Mouse (Mus musculus) midbrain, embryonic 10.5 days (tissue): ENCODE measurements around the gene Zfp706. TPM values are rescaled to one million over a fixed set of nuclear protein-coding genes. Genes with fewer than 3 reads are reported as not detected.
A peak's percentile ranks its signal among the peaks of the same experiment; 100 is the strongest.

Source experiments
- DNase-seq: peaks from one replicate; pipeline ENCODE4 v3.0.0-alpha.2; 2017; ENCODE audit warnings: low spot score
- H3K27ac ChIP-seq: fragments of 300-500 bp; sonication (generic); replicated peaks from 2 replicates; pipeline ENCODE4 v1.5.1; 2016; ENCODE audit warnings: mild to moderate bottlenecking
- H3K27me3 ChIP-seq: fragments of 300-500 bp; sonication (generic); 2 replicates; pipeline ENCODE4 v1.6.1; 2016; ENCODE audit warnings: low read depth, mild to moderate bottlenecking; ENCODE audit not compliant: poor library complexity, severe bottlenecking
- H3K36me3 ChIP-seq: fragments of 300-500 bp; sonication (generic); 2 replicates; pipeline ENCODE4 v1.6.1; 2016; ENCODE audit warnings: mild to moderate bottlenecking, moderate library complexity
- H3K4me1 ChIP-seq: fragments of 300-500 bp; sonication (generic); 2 replicates; pipeline ENCODE4 v1.6.1; 2016
- H3K4me3 ChIP-seq: fragments of 300-500 bp; sonication (generic); 2 replicates; pipeline ENCODE4 v1.5.1; 2016; ENCODE audit warnings: mild to moderate bottlenecking, moderate library complexity
- H3K9me3 ChIP-seq: fragments of 300-500 bp; sonication (generic); replicated peaks from 2 replicates; pipeline ENCODE4 v1.6.1; 2016; ENCODE audit warnings: mild to moderate bottlenecking
- WGBS: fragments of 180-500 bp; shearing (Covaris S2); methylation state at CpG from one replicate; pipeline ENCODE4 v1.1.7; 2016; 5-methylcytosine and 5-hydroxymethylcytosine counted together
- polyA plus RNA-seq: library from polyadenylated mRNA; unstranded; fragments of >200 nt; fragmentation: Nextera tagmentation; extraction: Ambion mirVana; gene quantifications from 2 replicates; pipeline ENCODE4 v1.2.1, GENCODE M21; 2016

The Zfp706 gene
- polyA plus RNA-seq, 1 experiment from 2014 or later: 502 TPM

- peak overlapping the region; percentile 81 for H3K27ac ChIP-seq
- DNase-seq: no peak
- H3K27me3 ChIP-seq: no peaks in the 10 kb centered on the region
- H3K9me3 ChIP-seq: no peaks in the 10 kb centered on the region
- H3K4me1 ChIP-seq: peaks cover 32% of the 10 kb centered on the region
- H3K4me3 ChIP-seq: peak overlapping the region; percentile 46
- WGBS: 61% methylated on average over 1 of the region's 1 CpGs
- H3K36me3 ChIP-seq: no peaks in the 10 kb centered on the region
Measured at GRCm38 (mm10) chr15:36968295-36968694, 39.3 kb downstream of the Zfp706 start.

GRCm38 (mm10) chr15:36967381-36968211 lies 40.0 kb downstream of the Zfp706 start:
- H3K27me3 ChIP-seq: no peaks in the 10 kb centered on the region
- peak; percentile 75 for DNase-seq
- peak overlapping the region; percentile 46 for H3K4me3 ChIP-seq
- 31% methylated on average over 24 of the region's 24 CpGs for WGBS
- peaks cover 29% of the 10 kb centered on the region for H3K4me1 ChIP-seq
- no peaks in the 10 kb centered on the region for H3K9me3 ChIP-seq
- no peaks in the 10 kb centered on the region for H3K36me3 ChIP-seq
- peak overlapping the region; percentile 81 for H3K27ac ChIP-seq

GRCm38 (mm10) chr15:36966940-36967339 lies 40.6 kb downstream of the Zfp706 start:
- H3K4me1 ChIP-seq: peaks cover 27% of the 10 kb centered on the region
- H3K4me3 ChIP-seq: peak overlapping the region; percentile 46
- no peak for DNase-seq
- no peaks in the 10 kb centered on the region for H3K36me3 ChIP-seq
- peak overlapping the region; percentile 81 for H3K27ac ChIP-seq
- WGBS: 42% methylated on average over 7 of the region's 7 CpGs
- H3K9me3 ChIP-seq: no peaks in the 10 kb centered on the region
- H3K27me3 ChIP-seq: no peaks in the 10 kb centered on the region

DNA sequence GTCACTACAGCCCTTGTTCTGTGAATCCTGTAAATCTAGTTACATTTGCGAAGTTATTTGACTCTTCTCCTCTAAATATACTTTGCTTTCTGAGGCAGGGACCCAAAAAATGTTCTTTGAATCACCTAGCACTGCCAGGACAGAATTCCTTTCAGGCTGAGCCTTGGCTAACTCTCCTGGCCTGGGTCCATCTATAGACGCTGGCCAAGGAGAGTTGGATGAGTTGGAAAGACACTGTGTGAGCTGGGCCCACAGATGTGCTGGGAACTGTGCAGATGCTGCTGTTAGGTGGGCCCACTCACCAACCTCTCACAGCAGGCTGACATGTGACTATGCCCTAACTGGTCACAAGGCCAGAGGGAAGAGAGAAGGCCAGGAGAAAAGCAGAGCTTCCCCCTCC lies 41.1 kb downstream of the Zfp706 start:
- DNase-seq: no peak
- peak overlapping the region; percentile 81 for H3K27ac ChIP-seq
- H3K27me3 ChIP-seq: no peaks in the 10 kb centered on the region
- peaks cover 27% of the 10 kb centered on the region for H3K4me1 ChIP-seq
- no peaks in the 10 kb centered on the region for H3K36me3 ChIP-seq
- 76% methylated on average over 2 of the region's 2 CpGs for WGBS
- no peak overlapping the region for H3K4me3 ChIP-seq
- H3K9me3 ChIP-seq: no peaks in the 10 kb centered on the region

DNA sequence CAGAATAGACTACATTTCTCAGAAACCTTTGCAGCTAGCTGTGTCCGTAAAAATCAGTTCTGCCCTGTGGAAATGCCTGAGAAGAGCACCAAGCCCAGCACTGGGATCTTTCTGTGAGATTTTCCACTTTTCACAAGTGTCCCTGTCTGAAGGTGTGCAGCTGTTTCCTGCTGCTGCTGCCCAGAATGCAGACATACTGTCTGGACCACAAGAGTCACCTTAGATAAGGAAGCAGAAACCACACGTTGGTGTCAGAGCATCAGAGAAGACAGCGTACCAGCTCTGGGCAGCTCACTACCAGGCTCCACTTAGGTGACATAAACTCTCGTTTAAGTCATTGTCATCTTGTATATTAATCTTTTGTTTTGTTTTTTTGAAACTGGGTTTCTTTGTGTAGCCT lies 41.8 kb downstream of the Zfp706 start:
- Histone ChIP-seq H3K27me3 (no peaks in the 10 kb centered on the region), H3K4me1 (peaks cover 27% of the 10 kb centered on the region), H3K36me3 (no peaks in the 10 kb centered on the region), H3K9me3 (no peaks in the 10 kb centered on the region), H3K4me3 (no peak overlapping the region), H3K27ac (no peak overlapping the region)
- DNase-seq: no peak
- WGBS: 90% methylated on average over 4 of the region's 4 CpGs

DNA sequence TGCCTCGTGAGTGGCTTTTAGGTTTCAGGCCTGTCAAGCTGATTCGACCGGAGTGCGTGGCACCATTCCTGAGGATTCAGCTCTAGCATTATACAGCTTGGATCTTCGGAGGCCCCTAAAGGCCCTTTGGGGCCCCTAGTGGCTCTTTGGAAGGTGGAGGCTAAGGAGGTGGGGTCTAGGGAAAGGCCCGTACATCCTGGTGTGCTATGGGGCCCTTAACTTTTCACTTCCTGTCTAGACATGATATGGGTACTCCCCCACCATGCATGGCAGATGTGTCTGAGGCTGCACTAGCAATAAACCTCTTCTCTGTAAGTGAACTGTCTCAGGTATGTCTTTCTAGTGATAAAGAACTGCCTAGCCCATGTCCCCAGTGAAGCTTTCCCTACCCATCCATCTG lies 44.6 kb downstream of the Zfp706 start:
- DNase-seq: no peak
- Histone ChIP-seq H3K4me1 (peaks cover 21% of the 10 kb centered on the region), H3K4me3 (no peak overlapping the region), H3K27me3 (no peaks in the 10 kb centered on the region), H3K27ac (no peak overlapping the region), H3K36me3 (no peaks in the 10 kb centered on the region), H3K9me3 (no peaks in the 10 kb centered on the region)
- WGBS: 95% methylated on average over 6 of the region's 6 CpGs

DNA sequence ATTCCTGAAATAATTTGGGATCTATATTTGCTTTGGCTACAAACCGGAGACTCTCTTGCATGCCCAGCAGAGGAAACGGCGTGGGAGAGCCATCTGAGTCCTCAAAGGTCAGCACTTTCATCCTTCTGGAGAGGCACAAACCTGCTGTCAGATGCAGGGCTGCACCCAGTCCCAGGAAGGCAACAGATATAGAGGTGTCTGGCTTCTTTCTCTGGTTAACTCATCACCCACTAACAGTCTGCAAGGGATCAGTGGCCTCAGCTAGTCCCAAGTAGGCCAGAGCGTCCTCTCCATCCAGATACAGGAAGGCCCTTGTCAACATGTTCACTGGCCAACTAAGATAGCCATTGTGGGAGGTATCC lies 46.7 kb downstream of the Zfp706 start:
- WGBS: 90% methylated on average over 4 of the region's 4 CpGs
- 0 out of 2 replicates have a peak overlapping the region, but pooled peaks have one; percentile 13 for H3K27ac ChIP-seq
- H3K9me3 ChIP-seq: no peaks in the 10 kb centered on the region
- H3K4me1 ChIP-seq: peaks cover 5% of the 10 kb centered on the region
- H3K4me3 ChIP-seq: no peak overlapping the region
- no peaks in the 10 kb centered on the region for H3K27me3 ChIP-seq
- H3K36me3 ChIP-seq: no peaks in the 10 kb centered on the region
- DNase-seq: no peak

DNA sequence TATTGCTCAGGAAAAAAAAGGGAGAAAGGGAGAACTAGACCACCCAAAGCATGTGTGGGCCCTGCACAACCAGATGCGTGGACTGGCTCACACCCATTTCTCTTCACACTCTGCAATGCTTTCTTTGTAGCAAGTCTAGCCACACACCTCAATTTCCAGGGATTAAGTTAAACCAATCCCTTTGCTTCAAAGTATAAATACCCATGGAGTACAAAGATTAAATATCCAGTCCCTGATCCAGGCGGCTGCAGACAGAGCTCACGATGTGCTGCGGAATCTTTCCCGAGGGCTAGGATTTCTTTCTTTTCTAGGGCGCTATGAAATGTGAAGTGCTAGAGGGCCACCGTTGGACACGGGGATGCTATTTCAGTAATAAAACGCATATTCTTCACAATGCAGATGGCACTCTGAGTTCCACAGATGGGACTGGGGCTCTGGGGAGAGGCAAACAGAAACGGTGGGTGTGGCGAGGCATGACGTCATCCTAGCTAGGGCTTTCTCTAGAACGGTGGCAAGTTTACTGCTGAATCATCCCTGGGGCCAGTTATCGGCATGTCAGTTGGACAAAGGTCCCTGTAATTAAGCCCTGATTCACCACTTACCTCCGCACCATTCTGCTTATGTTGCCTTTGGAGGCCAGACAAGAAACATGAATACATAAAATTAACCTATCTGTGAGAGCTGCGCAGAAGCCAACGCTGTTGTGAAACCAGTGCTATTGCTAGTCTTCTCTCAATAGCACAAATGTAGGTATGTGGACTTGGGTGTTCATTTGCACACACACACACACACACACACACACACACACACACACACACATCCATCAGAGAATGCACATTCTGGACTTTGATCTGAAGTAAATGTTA lies 47.3 kb downstream of the Zfp706 start:
- H3K4me1 ChIP-seq: peaks cover 5% of the 10 kb centered on the region
- 0 out of 2 replicates have a peak overlapping the region, but pooled peaks have one; percentile 1 for H3K27ac ChIP-seq
- H3K36me3 ChIP-seq: no peaks in the 10 kb centered on the region
- H3K27me3 ChIP-seq: no peaks in the 10 kb centered on the region
- 84% methylated on average over 17 of the region's 17 CpGs for whole genome bisulfite sequencing
- no peaks in the 10 kb centered on the region for H3K9me3 ChIP-seq
- DNase-seq: no peak
- no peak overlapping the region for H3K4me3 ChIP-seq

DNA sequence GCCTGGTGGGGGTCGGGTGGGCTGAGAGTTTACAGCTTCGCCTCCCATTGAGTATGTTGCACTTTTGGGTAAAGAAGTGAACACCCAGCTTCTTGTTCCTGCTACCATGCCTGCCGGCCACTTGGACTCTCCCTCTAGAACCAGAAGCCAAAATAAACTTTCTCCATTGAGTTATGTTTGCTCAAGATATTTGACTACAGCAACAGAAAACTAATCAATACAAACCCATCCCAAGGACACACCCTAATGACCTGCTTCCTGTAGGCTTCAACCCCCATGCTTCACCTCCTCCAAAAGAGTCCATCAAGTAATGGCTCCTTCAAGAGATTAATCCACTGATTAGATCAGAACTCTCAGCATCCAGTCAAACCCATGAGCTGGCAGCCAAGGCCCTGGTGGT lies 51.4 kb downstream of the Zfp706 start:
- Histone ChIP-seq H3K36me3 (no peaks in the 10 kb centered on the region), H3K4me3 (no peak overlapping the region), H3K9me3 (no peaks in the 10 kb centered on the region), H3K27ac (no peak overlapping the region), H3K4me1 (peaks cover 5% of the 10 kb centered on the region), H3K27me3 (peaks cover 4% of the 10 kb centered on the region)
- WGBS: 92% methylated on average over 3 of the region's 3 CpGs
- DNase-seq: no peak

DNA sequence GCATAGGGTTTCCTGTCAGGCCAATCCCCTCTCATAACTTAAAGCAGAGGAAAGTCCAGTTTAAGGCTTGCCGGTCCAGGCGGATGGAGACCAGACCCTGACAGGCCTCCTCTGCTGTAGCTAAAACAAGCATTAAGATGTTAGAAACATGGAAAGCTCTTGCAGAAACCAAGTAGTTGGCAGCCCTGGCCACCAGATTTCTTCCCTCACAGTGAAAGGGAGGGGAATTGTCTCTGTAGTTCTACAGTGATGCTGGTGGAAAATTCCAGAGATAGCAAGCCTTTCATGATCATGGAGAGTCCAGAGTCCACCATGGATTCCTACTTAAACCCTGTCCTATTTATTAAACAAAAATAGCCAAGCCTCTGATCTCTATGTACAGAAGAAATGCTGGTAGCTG lies 57.3 kb downstream of the Zfp706 start:
- 95% methylated on average over 2 of the region's 2 CpGs for WGBS
- no peaks in the 10 kb centered on the region for H3K9me3 ChIP-seq

DNA sequence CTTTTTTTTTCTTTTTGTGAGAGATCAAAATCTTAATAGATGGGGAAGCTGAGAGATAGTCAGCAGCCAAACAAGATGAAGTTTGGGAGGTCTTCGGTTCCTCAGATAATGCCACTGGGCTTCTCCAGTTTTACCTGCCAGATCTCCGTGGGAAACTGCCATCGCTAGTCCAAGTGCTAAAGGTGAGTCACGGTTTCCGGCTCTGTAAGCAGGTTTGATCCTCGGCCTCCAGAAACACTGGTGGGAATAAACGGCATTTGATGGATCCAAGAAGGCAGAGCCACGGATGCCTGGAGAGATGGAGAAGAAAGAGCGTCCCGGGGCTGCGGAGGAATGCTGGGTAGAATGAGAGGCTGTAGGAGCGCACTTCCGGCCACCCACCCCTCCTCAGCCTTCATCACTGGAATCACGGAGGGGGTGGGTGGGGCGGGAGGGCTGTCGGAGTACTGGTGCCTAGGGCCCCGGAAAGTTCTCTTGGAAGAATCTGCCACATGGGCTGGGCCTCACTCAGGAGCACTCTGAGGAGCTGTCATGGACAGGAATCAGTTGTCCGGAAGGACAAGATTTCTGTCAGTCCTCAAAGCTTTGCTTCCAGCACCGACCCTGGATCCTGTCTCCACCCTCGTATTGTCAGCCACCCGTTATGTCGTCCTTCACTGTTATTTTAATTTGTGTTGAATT lies 58.6 kb downstream of the Zfp706 start:
- Histone ChIP-seq H3K27ac (no peak overlapping the region), H3K9me3 (no peaks in the 10 kb centered on the region), H3K4me1 (peaks cover 18% of the 10 kb centered on the region), H3K27me3 (no peaks in the 10 kb centered on the region), H3K4me3 (no peak overlapping the region), H3K36me3 (no peaks in the 10 kb centered on the region)
- DNase-seq: no peak
- 91% methylated on average over 22 of the region's 22 CpGs for WGBS

More for the DNA sequence above, 57.3 kb downstream of the Zfp706 start:
- peaks cover 4% of the 10 kb centered on the region for H3K27me3 ChIP-seq
- no peak overlapping the region for H3K4me3 ChIP-seq
- H3K4me1 ChIP-seq: peaks cover 5% of the 10 kb centered on the region
- no peaks in the 10 kb centered on the region for H3K36me3 ChIP-seq
- H3K27ac ChIP-seq: no peak overlapping the region
- DNase-seq: no peak
